Mouse (Mus musculus) CD4-positive naive resting alpha-beta T cell, adult 76 days (primary cell): ENCODE results near the gene Elane. TPM values are rescaled to one million over a fixed set of nuclear protein-coding genes. Genes with fewer than 3 reads are reported as not detected.

Experiments
- total RNA-seq: library from RNA; stranded (reverse); gene quantifications from one replicate; pipeline ENCODE4 v1.2.4, GENCODE M21; 2023

The Elane gene
- total RNA-seq, result not detected

DNA sequence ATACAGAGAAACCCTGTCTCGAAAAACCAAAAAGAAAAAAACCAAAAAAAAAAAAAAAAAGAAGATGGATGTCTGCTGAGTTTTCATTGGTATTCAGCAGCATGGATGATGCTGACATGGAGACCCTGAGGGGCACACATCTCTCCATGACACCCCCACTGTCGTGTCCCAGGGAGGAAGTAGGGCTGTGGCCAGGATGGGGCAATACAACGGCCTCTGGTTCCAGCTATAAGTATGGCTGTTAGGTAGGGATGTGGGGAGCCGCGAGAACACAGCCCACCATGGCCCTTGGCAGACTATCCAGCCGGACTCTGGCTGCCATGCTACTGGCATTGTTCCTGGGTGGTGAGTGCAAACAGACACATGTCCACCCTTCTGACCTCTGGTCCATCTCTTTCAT, at the start of gene Elane:
TSS of gene Elane (plus strand) at position 194 of the 400 bp plus-strand sequence.

GRCm38 (mm10) chr10:79853860-79854795, 31.9 kb upstream of the Elane start, which contains the start of gene Ptbp1:
TSS of gene Ptbp1 (plus strand) at chr10:79854427.

DNA sequence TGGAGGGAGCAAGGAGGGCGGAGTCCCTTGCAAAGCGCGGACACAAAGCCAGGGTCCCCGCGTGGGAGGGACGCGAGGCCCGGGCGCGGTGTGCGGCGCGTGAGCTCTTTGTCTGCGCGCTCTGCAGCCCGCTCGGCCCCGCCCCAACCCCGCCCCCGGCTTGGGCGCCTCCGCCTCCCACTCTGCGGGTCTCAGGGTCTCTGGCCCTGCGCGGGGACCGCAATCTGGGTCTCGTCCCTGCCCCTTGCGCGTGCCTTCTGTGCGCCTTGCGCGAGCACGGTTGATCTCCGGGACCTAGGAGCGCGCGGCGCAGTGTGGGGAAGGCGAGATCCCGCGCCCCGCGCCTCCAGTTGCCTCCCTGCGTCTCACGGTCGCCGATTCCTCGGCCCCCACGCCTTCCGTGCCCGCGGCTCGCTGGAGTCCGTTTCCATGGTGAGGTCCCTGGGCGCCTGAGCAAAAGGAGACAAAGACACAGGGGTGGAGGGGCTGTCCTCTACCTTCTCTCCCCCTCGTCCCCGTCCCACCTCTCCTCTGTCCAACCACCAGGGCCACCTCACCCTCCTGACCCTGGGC, 11.7 kb upstream of the Elane start, which contains the start of the genes Prtn3 and Plppr3:
TSS of gene Prtn3 (plus strand) at position 187 of the 573 bp plus-strand sequence.
TSS of gene Plppr3 (minus strand) at position 345 of the 573 bp plus-strand sequence.

GRCm38 (mm10) chr10:79890670-79891069, 4.6 kb downstream of the Elane start, which contains the start of gene Cfd:
TSS of gene Cfd (plus strand) at chr10:79890853.

GRCm38 (mm10) chr10:79908167-79909091, 22.4 kb downstream of the Elane start, which contains the start of gene Med16:
TSS of gene Med16 (minus strand) at chr10:79908923.

DNA sequence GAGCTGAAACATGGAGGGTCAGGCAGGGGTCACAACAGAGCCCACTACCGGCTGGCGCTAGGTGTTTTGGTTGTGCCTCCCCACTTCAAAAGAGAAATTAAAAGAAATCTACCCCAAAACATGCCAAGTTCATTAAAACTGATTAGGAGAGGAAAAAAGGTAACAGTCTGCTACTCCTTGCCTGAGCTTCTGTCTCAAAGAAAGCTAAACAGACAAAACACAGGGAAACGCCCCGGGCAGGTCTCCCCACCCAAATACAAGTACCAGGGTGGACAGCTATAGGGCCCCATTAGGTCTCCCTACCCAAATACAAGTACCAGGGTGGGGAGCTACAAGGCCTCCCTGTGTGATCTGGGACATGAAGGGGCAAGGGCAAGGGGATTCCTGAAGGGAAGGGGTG, 24.5 kb downstream of the Elane start, which contains the start of gene Gm26602:
TSS of gene Gm26602 (plus strand) at position 301 of the 400 bp plus-strand sequence.

GRCm38 (mm10) chr10:79916808-79917531, 30.9 kb downstream of the Elane start, which contains the start of gene Kiss1r:
TSS of gene Kiss1r (plus strand) at chr10:79916971.

GRCm38 (mm10) chr10:79920958-79921535, 35.0 kb downstream of the Elane start, which contains the start of gene R3hdm4:
TSS of gene R3hdm4 (minus strand) at chr10:79921208.

DNA sequence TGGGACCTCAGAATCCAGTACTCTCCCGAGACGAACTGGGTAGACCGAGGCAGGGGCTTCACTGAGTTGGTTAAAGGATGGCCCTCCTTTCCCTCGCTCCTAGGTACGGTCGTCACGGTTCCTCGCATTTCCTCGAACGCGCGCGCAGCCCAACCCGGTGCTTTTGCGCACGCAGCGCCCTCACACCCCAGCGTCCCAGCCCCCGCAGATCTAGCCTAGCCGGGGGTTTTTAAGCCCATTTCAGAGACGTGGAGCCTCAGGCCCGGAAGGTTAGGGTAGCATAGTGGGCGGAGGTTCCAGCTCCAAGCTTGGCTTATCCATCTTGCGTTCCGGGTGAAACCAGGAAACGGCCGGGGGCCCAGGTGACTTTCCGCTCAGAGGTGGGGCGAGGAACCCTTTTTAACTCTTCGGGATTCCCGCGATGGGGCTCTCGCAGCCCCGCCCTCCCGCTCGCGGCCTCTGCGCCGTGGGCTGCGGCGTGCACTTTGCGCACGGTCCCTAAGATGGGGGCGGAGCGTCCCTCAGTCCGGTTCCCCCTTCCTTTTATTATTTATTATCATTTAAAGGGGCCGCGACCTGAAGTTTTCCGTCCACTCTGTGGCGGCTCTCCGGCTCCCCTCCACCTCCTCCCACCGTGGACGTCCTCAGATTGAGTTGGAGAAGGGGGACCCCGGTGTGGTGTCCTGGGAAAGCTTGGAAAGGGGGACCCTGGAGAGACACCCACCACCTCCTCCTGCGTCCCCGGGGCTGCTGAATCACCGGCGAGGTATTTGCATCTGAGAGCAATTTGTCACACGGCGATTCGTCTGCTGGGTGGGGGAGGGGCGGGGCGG, 40.7 kb downstream of the Elane start, which contains the start of gene Arid3a:
TSS of gene Arid3a (plus strand) at position 553 of the 833 bp plus-strand sequence.

Other genes with a start within 250 kb of the Elane start
- not detected for gene Shc2, start 248.3 kb upstream of the Elane start, total RNA-seq
- not detected for gene Odf3l2, start 240.5 kb upstream of the Elane start, total RNA-seq
- gene Madcam1, start 221.7 kb upstream of the Elane start, total RNA-seq, result not detected
- gene Tpgs1, start 216.9 kb upstream of the Elane start, total RNA-seq, result 18.3 TPM
- gene Cdc34, start 204.1 kb upstream of the Elane start, total RNA-seq, result 81.6 TPM
- 2.1 TPM for gene Gzmm, start 197.2 kb upstream of the Elane start, total RNA-seq
- 88.4 TPM for gene Bsg, start 181.8 kb upstream of the Elane start, total RNA-seq
- not detected for gene Hcn2, start 169.6 kb upstream of the Elane start, total RNA-seq
- gene Polrmt, start 139.7 kb upstream of the Elane start, total RNA-seq, result 48.0 TPM
- not detected for gene Fgf22, start 131.2 kb upstream of the Elane start, total RNA-seq
- gene Rnf126, start 119.3 kb upstream of the Elane start, total RNA-seq, result 58.0 TPM
- gene Fstl3, start 109.0 kb upstream of the Elane start, total RNA-seq, result not detected
- gene Prss57, start 95.3 kb upstream of the Elane start, total RNA-seq, result not detected
- 2.8 TPM for gene Palm, start 92.7 kb upstream of the Elane start, total RNA-seq
- gene Misp, start 65.3 kb upstream of the Elane start, total RNA-seq, result not detected
- 788 TPM for gene Ptbp1, start 31.8 kb upstream of the Elane start, total RNA-seq
- gene Prtn3, start 11.8 kb upstream of the Elane start, total RNA-seq, result not detected
- gene Plppr3, start 11.6 kb upstream of the Elane start, total RNA-seq, result 2.3 TPM
- not detected for gene Cfd, start 4.6 kb downstream of the Elane start, total RNA-seq
- 74.1 TPM for gene Med16, start 22.7 kb downstream of the Elane start, total RNA-seq
- not detected for gene Gm26602, start 24.6 kb downstream of the Elane start, total RNA-seq
- gene Kiss1r, start 30.7 kb downstream of the Elane start, total RNA-seq, result 0.47 TPM
- 96.5 TPM for gene R3hdm4, start 35.0 kb downstream of the Elane start, total RNA-seq
- 7.9 TPM for gene Arid3a, start 40.8 kb downstream of the Elane start, total RNA-seq
- gene Wdr18, start 73.9 kb downstream of the Elane start, total RNA-seq, result 61.8 TPM
- 0.18 TPM for gene Grin3b, start 84.5 kb downstream of the Elane start, total RNA-seq
- gene Tmem259, start 98.1 kb downstream of the Elane start, total RNA-seq, result 154 TPM
- 387 TPM for gene Cnn2, start 102.3 kb downstream of the Elane start, total RNA-seq
- 68.3 TPM for gene Abca7, start 110.2 kb downstream of the Elane start, total RNA-seq
- gene Arhgap45, start 130.4 kb downstream of the Elane start, total RNA-seq, result 890 TPM
- 50.1 TPM for gene Polr2e, start 153.5 kb downstream of the Elane start, total RNA-seq
- 134 TPM for gene Gpx4, start 160.9 kb downstream of the Elane start, total RNA-seq
- gene Sbno2, start 219.3 kb downstream of the Elane start, total RNA-seq, result 115 TPM
- gene Stk11, start 229.6 kb downstream of the Elane start, total RNA-seq, result 140 TPM